Mouse (Mus musculus): ENCODE data around the gene Tomm7. TPM values are rescaled to one million over a fixed set of nuclear protein-coding genes. Genes with fewer than 3 reads are reported as not detected.
"Not testable (repeated sequence)": the region's sequence is repeated elsewhere in the genome, so short reads cannot be mapped to it uniquely, and the experiment has no call there.

The Tomm7 gene
- 100 to 1,000 TPM; 117 TPM for total RNA-seq (2021)
- long read RNA-seq, experiment 1, transcript Tomm7-201 (3 exons, 1,125 nt) = major isoform, 229 of 258 reads
- long read RNA-seq, experiment 1, partial matches to known transcripts = 5 of 258 reads
- long read RNA-seq, experiment 1, other reads (novel, unspliced or antisense) = 24 of 258 reads
- long read RNA-seq, experiment 2, transcript Tomm7-201 (3 exons, 1,125 nt) = major isoform, 177 of 180 reads
- long read RNA-seq, experiment 2, partial matches to known transcripts = 3 of 180 reads
- long read RNA-seq, experiment 2, other reads (novel, unspliced or antisense) = 0 of 180 reads

DNA sequence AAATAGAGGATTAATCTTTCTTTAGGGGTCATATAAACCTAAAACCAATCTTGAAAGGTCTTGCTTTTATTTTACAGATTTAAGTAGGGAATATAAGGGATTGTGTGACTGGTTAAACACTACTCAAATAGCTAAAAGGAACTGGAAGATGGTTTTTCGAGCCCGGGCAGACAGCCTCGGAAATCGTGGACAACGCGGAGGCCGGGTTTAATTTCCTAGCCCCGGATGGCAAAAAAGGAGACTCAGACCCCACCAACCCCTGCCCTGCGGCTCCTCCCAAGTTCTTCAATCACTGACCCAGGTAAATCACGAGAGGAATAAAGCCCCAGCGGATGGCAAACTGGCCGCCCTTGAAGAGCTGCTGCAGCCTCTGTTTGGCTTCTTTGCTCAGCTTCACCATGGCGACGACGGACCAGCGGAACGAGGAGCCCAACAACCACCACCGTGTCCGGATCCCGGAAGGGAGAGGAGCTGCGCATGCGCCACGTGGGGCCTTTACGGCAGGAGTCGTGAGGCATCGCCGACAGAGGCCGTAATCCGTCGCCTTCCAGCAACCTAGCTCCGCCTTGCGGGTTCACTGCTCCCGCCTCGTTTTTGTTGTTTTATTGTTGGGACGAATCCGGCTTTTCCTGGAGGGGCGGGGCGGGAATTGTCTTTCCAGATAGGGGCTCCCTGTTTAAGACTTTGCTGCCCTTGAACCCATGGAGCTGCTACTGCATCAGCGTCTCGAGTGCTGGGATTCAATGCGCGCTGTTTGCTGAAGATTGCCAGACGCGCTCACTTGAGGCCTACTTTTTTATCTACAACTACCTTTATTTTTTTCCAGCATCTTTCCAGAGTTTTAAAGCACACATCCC lies at the start of gene Tomm7:
TSS of gene Tomm7 (minus strand) at position 488 of the 857 bp plus-strand sequence.
- peak; percentile 98 for DNase-seq

GRCm38 (mm10) chr5:23893156-23893863 lies 49.3 kb upstream of the Tomm7 start:
- DNase-seq = no peak

- DNase-seq = peak; percentile 88
Measured at GRCm38 (mm10) chr5:23890734-23891133, 46.8 kb upstream of the Tomm7 start.

- no peak for DNase-seq
Measured at GRCm38 (mm10) chr5:23889461-23889860, 45.5 kb upstream of the Tomm7 start.

DNA sequence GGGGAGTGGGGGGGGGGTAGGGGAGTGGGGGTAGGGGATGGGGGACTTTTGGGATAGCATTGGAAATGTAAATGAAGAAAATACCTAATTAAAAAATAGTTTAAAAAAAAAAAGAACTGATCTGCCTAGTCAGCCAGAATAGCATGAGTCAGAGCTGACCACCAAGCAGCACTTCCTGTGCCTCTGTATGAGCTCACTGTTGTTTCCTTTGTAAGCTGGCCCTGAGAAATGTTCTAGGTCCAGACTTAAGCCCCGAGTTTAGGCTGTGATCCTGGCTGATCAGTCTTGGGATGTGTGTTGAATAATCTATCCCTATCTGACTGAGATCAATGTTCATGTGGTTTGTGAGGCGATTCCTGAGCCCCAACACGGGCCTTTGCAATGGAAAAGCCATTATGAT lies 43.1 kb upstream of the Tomm7 start:
- no peak for DNase-seq

GRCm38 (mm10) chr5:23874457-23874856 lies 30.5 kb upstream of the Tomm7 start:
- no peak for DNase-seq

DNA sequence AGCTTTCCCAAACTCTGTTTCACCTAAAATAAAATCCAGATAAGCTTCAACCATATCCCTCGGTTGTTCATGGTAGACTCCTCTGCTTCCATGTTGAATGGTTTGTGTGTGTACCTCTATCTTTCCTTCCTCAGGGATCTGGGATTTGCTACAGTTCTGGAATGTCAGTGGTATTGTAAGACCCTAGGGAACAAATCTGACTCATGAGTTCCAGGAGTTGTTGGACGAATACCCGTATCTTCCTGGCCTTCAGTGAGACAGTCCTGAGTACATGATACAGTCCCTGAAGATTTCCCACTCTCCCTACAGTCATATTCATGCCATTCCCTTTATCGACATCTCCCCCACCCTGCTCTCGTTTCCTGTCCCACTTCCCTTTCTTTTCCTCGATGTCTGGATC lies 28.6 kb upstream of the Tomm7 start:
- no peak for DNase-seq

DNA sequence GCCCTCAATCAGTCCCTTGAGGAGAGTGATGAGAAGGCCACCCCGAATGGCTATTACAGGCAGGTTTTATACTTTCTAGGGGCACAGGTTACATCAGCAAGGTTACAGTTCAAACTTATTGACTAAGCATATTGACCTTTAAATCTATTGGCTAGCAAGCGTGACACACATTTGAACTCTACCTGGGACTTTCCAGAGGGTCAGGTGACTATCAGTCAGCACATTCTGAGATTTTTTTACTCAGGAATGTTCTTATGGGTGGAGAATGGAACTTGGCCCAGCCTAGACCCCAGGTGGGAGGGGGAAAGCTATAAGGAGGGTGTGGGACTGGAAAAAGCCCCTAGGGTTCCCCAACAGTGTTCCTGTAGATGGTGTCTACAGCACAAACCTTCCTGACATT lies 27.4 kb upstream of the Tomm7 start:
- DNase-seq = not testable (repeated sequence)

DNA sequence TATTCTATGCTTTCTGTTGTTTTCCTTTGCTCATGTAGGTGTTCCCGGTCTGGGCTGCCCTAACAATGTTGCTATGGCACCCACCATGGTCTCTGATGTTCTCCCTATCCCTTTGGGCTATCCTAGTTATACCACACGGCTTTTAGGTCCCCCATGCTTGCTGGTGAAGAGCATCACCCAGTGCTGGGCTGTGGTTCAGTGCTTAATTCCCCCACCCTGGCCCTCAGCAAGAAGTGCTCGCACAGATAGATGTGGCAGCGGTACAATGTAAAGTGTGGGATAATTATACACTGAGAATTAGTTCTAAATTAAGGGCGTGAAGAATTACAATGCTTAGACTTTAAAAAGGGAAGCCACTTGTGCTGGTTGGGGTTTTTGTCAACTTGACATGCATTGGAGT lies 22.0 kb upstream of the Tomm7 start:
- no peak for DNase-seq

DNA sequence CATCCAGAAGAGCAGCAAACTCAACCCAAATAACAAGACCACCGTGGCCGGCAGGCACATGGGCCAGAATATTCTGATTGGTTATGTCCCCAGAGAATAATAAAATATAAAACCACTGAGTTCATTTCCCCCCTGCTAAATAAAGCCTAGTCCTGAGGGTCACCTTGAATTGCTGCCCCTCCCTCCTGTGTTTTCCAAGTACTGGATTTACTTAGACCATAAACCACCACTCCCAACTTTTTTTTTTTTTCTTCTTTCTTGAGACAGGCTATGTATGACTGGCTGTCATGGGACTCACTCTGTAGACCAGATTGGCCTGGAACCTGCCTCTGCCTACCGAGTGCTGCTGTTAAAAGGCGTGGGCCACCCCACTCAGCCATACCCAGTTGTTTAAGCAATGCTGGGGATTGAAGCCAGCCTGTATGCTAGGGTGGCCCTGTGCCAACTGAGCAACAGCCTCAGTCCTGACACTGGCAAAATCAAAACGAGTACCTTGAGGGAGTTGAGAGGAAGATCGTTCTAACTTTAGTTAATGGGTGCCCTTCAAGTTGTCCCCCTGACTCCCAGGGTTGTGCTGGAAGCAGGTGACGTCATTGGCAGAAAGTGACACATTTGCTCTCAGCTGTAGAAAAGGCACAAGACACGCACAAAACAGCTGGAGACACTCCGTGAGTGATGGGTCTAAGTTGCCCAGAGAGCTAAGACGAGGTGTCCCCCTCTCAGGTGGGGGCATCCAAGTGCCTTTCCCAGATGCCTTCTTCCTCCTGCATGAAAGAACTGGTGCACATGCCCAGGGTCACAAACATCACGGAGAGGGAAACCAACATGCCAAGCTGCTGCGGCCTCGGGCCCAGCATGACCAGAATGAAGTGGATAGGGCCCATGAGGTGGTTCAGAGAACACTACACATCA lies 20.3 kb upstream of the Tomm7 start:
- DNase-seq = peak; percentile 34

- DNase-seq = no peak
Measured at GRCm38 (mm10) chr5:23863166-23864053, 19.4 kb upstream of the Tomm7 start.

- DNase-seq = peak; percentile 82
Measured at GRCm38 (mm10) chr5:23862291-23862690, 18.3 kb upstream of the Tomm7 start.

GRCm38 (mm10) chr5:23861721-23862120 lies 17.8 kb upstream of the Tomm7 start:
- DNase-seq = no peak

- no peak for DNase-seq
Measured at GRCm38 (mm10) chr5:23859896-23860295, 15.9 kb upstream of the Tomm7 start.

GRCm38 (mm10) chr5:23859087-23859718 lies 15.2 kb upstream of the Tomm7 start:
- no peak for DNase-seq

GRCm38 (mm10) chr5:23858643-23859042 lies 14.7 kb upstream of the Tomm7 start:
- no peak for DNase-seq

DNA sequence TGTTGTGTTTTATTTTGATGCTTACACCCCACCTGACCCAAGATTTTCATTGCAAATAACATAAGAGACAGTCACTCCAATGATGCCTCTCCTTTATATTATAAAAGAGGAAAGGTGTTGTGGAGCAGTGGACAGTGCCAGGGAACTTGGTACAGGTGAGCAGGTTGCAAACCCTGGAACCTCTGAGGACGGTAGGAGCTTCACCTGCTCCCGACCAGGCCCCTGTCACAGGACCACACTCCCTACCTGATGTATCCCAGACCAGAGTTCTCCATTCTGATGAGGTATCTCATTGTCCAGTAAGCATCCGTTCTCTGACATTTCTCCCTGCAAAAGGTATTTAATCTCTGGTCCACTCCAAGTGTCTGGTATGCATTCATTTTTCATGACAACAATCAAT lies 14.0 kb upstream of the Tomm7 start:
- DNase-seq = no peak

DNA sequence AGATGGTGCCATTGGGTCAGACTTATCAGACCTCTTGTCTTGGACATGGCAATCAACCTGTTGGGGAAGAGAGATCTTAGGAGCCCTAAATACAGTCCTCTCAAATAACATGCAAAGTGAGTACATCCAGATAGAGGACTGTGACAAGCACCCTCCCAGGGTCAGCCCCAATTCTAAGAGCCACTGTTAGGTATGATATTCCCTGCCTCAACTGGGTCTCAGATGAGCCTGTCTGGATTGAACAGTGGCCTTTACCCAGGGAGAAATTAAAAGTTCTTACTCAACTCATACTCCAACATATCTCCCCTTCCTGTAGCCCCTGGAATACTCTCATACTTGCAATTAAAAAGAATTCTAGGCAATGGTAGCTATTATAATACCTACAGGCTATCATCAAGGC lies 13.2 kb upstream of the Tomm7 start:
- DNase-seq = no peak

GRCm38 (mm10) chr5:23856164-23856563 lies 12.2 kb upstream of the Tomm7 start:
- no peak for DNase-seq

DNA sequence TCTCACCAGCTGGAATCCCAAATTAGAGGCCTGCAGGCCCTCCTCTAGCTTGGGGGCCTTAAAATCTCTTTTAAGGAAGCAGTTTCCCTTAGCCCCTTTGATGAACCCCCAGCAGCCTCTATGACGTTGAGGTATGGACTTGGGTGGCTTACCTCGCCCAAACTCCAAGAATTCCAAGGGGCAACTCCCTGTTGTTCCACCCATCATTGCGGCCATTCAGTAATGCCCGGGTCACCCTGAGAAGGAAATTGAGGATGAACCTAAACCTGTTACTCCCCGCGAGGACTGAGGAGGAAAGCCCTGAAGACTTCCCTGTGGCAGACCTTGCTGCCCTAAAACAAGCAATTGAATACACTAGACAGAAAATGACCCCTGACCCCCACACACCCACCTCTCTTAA lies 11.5 kb upstream of the Tomm7 start:
- no peak for DNase-seq

Measured in adrenal gland, postnatal 10 days (tissue).